ENCODE assay signal across 10 mouse cellular contexts in genomic region chr5:38516267-38516666, GRCm38 (mm10). TPM values are rescaled to one million over a fixed set of nuclear protein-coding genes. Genes with fewer than 3 reads are reported as not detected.
A peak's percentile ranks its signal among the peaks of the same experiment; 100 is the strongest.
DNase-seq lines count a peak whose midpoint lies in the region; ATAC-seq and TF ChIP-seq lines count a peak whose summit lies in the region.
"Had no signal": no experiment of that assay in that cellular context is flagged by ENCODE, and none has a peak within 500 bp of the region (broad histone marks: within the 10 kb centered on the region; RNA-seq: fewer than 3 reads in every experiment).

No protein-coding gene starts in this region.

- no peak overlapping the region for H3K27ac ChIP-seq in cerebellum, adult 2 months (ENCODE audit: insufficient read depth, low read length)
- H3K27ac ChIP-seq in embryonic facial prominence, embryonic 14.5 days (replicated peaks; ENCODE audit: low read depth, low read length): no peak overlapping the region
- H3K27ac ChIP-seq in left cerebral cortex, adult 2 months: no peak overlapping the region
- H3K27ac ChIP-seq: heart, embryonic 15.5 days; neural tube, embryonic 12.5 days had no signal

- TF ChIP-seq CTCF in cerebellum, adult 2 months (IDR thresholded peaks at IDR 0.05; ENCODE audit: borderline replicate concordance, insufficient read depth, low read depth, low read length): peak; percentile 46; the same call in 1 of the 2 replicates
- TF ChIP-seq CTCF in left cerebral cortex, adult 2 months (IDR thresholded peaks at IDR 0.05): peak; percentile 64

- no peaks in the 10 kb centered on the region for H3K27me3 ChIP-seq in cerebellum, adult 2 months (ENCODE audit: control insufficient read depth, insufficient read depth, low read length)
- H3K27me3 ChIP-seq in embryonic facial prominence, embryonic 14.5 days (replicated peaks; ENCODE audit: control insufficient read depth, insufficient read depth, low read length): no peaks in the 10 kb centered on the region
- H3K27me3 ChIP-seq: heart, embryonic 15.5 days; neural tube, embryonic 12.5 days had no signal

- peaks cover 3% of the 10 kb centered on the region; the same call in 1 of the 2 replicates for H3K4me1 ChIP-seq in cerebellum, adult 2 months (ENCODE audit: control insufficient read depth, insufficient read depth, low read length)
- no peaks in the 10 kb centered on the region for H3K4me1 ChIP-seq in embryonic facial prominence, embryonic 14.5 days (ENCODE audit: control insufficient read depth, insufficient read depth, low read length)
- H3K4me1 ChIP-seq: neural tube, embryonic 12.5 days had no signal

- H3K4me2 ChIP-seq in embryonic facial prominence, embryonic 14.5 days (ENCODE audit: low read depth, low read length): no peak overlapping the region
- H3K4me2 ChIP-seq: heart, embryonic 15.5 days; neural tube, embryonic 12.5 days had no signal

- no peaks in the 10 kb centered on the region for H3K36me3 ChIP-seq in embryonic facial prominence, embryonic 14.5 days (ENCODE audit: control insufficient read depth, insufficient read depth, low read length)
- H3K36me3 ChIP-seq: heart, embryonic 15.5 days; neural tube, embryonic 12.5 days had no signal

- ATAC-seq in embryonic facial prominence, embryonic 14.5 days (ENCODE audit: low read depth): no peak
- ATAC-seq in neutrophil, adult 5-6 weeks (ENCODE audit: extremely low read depth, insufficient number of reproducible peaks, low FRiP score, poor library complexity, severe bottlenecking): 0 out of 2 replicates have a peak, but pooled peaks have one; percentile 34

- no peaks in the 10 kb centered on the region for H3K9me3 ChIP-seq in embryonic facial prominence, embryonic 14.5 days (ENCODE audit: control insufficient read depth, low read length)
- H3K9me3 ChIP-seq: heart, embryonic 15.5 days; neural tube, embryonic 12.5 days had no signal

- WGBS in cerebellum, adult 2 months: 24% methylated on average over 6 of the region's 6 CpGs
- 44% methylated on average over 6 of the region's 6 CpGs for WGBS in embryonic facial prominence, embryonic 14.5 days

- intact Hi-C loops in left cerebral cortex, adult 2 months (cut with DNase I): loop anchor here (2.0 kb wide), 1 partner anchor 209 kb away; no protein-coding TSS in a partner anchor

- DNase-seq in cerebellum, adult 2 months: peak in 1 of 2 experiments; percentile 33
- DNase-seq in cerebellum, adult 11 months: no peak
- DNase-seq in right cerebral cortex, adult 2 months (ENCODE audit: low spot score in 2 of 2): peak; percentile 24 to 56
- no peak for DNase-seq in right cerebral cortex, postnatal 4 days
- DNase-seq in embryonic facial prominence, embryonic 14.5 days (ENCODE audit: low spot score): peak; percentile 64
- peak in 1 of 2 experiments; percentile 29 for DNase-seq in left cerebral cortex, adult 2 months (ENCODE audit: extremely low spot score in 1 of 2, low spot score in 2 of 2)
- DNase-seq in urinary bladder, postnatal 10 days (ENCODE audit: low spot score): no peak

- no peak for TF ChIP-seq POLR2A in cerebellum, adult 2 months (IDR thresholded peaks at IDR 0.05; ENCODE audit: borderline replicate concordance, insufficient read depth, low read length)

- H3K9ac ChIP-seq in embryonic facial prominence, embryonic 14.5 days (ENCODE audit: low read depth, low read length): no peak overlapping the region
- H3K9ac ChIP-seq: heart, embryonic 15.5 days; neural tube, embryonic 12.5 days had no signal

- no peak overlapping the region for H3K4me3 ChIP-seq in cerebellum, adult 2 months (replicated peaks; ENCODE audit: insufficient read depth, low read depth, low read length)
- H3K4me3 ChIP-seq in embryonic facial prominence, embryonic 14.5 days (ENCODE audit: low read depth, low read length): no peak overlapping the region
- no peak overlapping the region for H3K4me3 ChIP-seq in left cerebral cortex, adult 2 months
- H3K4me3 ChIP-seq: heart, embryonic 15.5 days; neural tube, embryonic 12.5 days had no signal

RNA-seq across cellular contexts. Expression of gene Slc2a9, which starts 13.3 kb away (rescaled TPM):
- polyA plus RNA-seq in cerebellum, adult 2 months (2012; rRNA removed): 1.6 and 1.8 TPM in 2 replicates
- polyA plus RNA-seq in embryonic facial prominence, embryonic 14.5 days (2014; fragmentation: Nextera tagmentation; extraction: Ambion mirVana): 0.56 and 0.76 TPM in 2 replicates
- total RNA-seq in left cerebral cortex, adult 2 months (2021): under 1 TPM; 0.37 to 0.95 TPM
- total RNA-seq in neutrophil, adult 5-6 weeks (2017): 5.5 and 9.1 TPM in 2 replicates

RNA-seq across cellular contexts. Expression of gene Wdr1, which starts 46.8 kb away (rescaled TPM):
- polyA plus RNA-seq in cerebellum, adult 2 months (2012; rRNA removed): 157 TPM in 2 replicates
- polyA plus RNA-seq in embryonic facial prominence, embryonic 14.5 days (2014; fragmentation: Nextera tagmentation; extraction: Ambion mirVana): 241 and 247 TPM in 2 replicates
- total RNA-seq in left cerebral cortex, adult 2 months (2021): 100 to 1,000 TPM; 149 to 155 TPM
- 311 and 324 TPM in 2 replicates for total RNA-seq in neutrophil, adult 5-6 weeks (2017)

Comparison
In these comparisons a context has a peak if more than half of its experiments do, and no peak if none do; other contexts are left out.
1. DNase-seq: peak in right cerebral cortex, adult 2 months (2 of 2) and embryonic facial prominence, embryonic 14.5 days (single experiment); none in cerebellum, adult 11 months (single experiment), right cerebral cortex, postnatal 4 days (single experiment) and urinary bladder, postnatal 10 days (single experiment).